Mouse (Mus musculus) heart, postnatal 0 days (tissue): ENCODE data around the gene Mllt1. TPM values are rescaled to one million over a fixed set of nuclear protein-coding genes. Genes with fewer than 3 reads are reported as not detected.

ENCODE experiments used
- ATAC-seq: fragments of 200-750 bp; cut with Nextera tagmentation; 2 replicates; pipeline ENCODE4 v1.8.0; 2017; ENCODE audit warnings: low read depth, moderate number of reproducible peaks, moderate library complexity; ENCODE audit not compliant: insufficient read depth
- DNase-seq: peaks from one replicate; pipeline ENCODE4 v3.0.0-alpha.2; 2016; ENCODE audit warnings: low spot score
- H3K27ac ChIP-seq: fragments of 300-500 bp; sonication (generic); 2 replicates; pipeline ENCODE4 v1.5.1; 2014; ENCODE audit warnings: low read depth, mild to moderate bottlenecking
- H3K27me3 ChIP-seq: fragments of 300-500 bp; sonication (generic); 2 replicates; pipeline ENCODE4 v1.6.1; 2014; ENCODE audit warnings: low read length, mixed read lengths; ENCODE audit not compliant: control insufficient read depth, insufficient read depth
- H3K36me3 ChIP-seq: fragments of 300-500 bp; sonication (generic); replicated peaks from 2 replicates; pipeline ENCODE4 v1.6.1; 2014; ENCODE audit warnings: low read length, mixed read lengths; ENCODE audit not compliant: control insufficient read depth, insufficient read depth
- H3K4me1 ChIP-seq: fragments of 300-500 bp; sonication (generic); 2 replicates; pipeline ENCODE4 v1.6.1; 2014; ENCODE audit warnings: antibody characterized with exemption; ENCODE audit not compliant: control insufficient read depth, insufficient read depth
- H3K4me2 ChIP-seq: fragments of 300-500 bp; sonication (generic); 2 replicates; pipeline ENCODE4 v1.6.1; 2014; ENCODE audit warnings: low read depth, mild to moderate bottlenecking, low read length, moderate library complexity
- H3K4me3 ChIP-seq: fragments of 300-500 bp; sonication (generic); 2 replicates; pipeline ENCODE4 v1.5.1; 2014; ENCODE audit warnings: low read depth, low read length
- H3K9ac ChIP-seq: fragments of 300-500 bp; sonication (generic); replicated peaks from 2 replicates; pipeline ENCODE4 v1.6.1; 2014; ENCODE audit warnings: low read depth, low read length, mixed read lengths
- H3K9me3 ChIP-seq: fragments of 300-500 bp; sonication (generic); replicated peaks from 2 replicates; pipeline ENCODE4 v1.6.1; 2016; ENCODE audit warnings: low read length; ENCODE audit not compliant: control insufficient read depth
- CTCF ChIP-seq: IDR thresholded peaks from 2 replicates; pipeline ENCODE4 v1.5.1; 2016; ENCODE audit warnings: antibody characterized with exemption, control low read depth, low read depth
- EP300 ChIP-seq: IDR thresholded peaks from 2 replicates; pipeline ENCODE4 v1.6.1; 2016; ENCODE audit warnings: antibody characterized with exemption, low read depth
- WGBS: fragments of 180-500 bp; shearing (Covaris S2); extraction: QIAGEN DNeasy Blood & Tissue Kit; methylation state at CpG from one replicate; pipeline ENCODE4 v1.1.7; 2014; 5-methylcytosine and 5-hydroxymethylcytosine counted together
- polyA plus RNA-seq: library from polyadenylated mRNA; unstranded; fragments of >200 nt; fragmentation: Nextera tagmentation; extraction: Ambion mirVana; gene quantifications from 2 replicates; pipeline ENCODE4 v1.2.1, GENCODE M21; 2015
- total RNA-seq: library from RNA; depleted of rRNA; stranded (reverse); fragments of >200 nt; gene quantifications from 2 replicates; pipeline ENCODE4 v1.2.3, GENCODE M21; 2014; ENCODE audit warnings: low replicate concordance

The Mllt1 gene
- total and polyA plus RNA-seq, 2 experiments from 2014 or later, result 15.3 to 29.8 TPM

GRCm38 (mm10) chr17:56874237-56874636, 61.0 kb downstream of the Mllt1 start, which contains the start of gene Acsbg2:
TSS of gene Acsbg2 (minus strand) at chr17:56874447.
- DNase-seq (no peak), ATAC-seq (no peak)
- no peak for TF ChIP-seq EP300
- TF ChIP-seq CTCF, result no peak
- Histone ChIP-seq H3K4me2 (no peak within 1 kb of the TSS), H3K27me3 (no peaks in the 10 kb centered on the region), H3K4me1 (no peaks in the 10 kb centered on the region), H3K36me3 (no peaks in the 10 kb centered on the region), H3K27ac (no peak within 1 kb of the TSS), H3K4me3 (no peak within 1 kb of the TSS), H3K9ac (no peak within 1 kb of the TSS), H3K9me3 (no peaks in the 10 kb centered on the region)
- WGBS, result 85% methylated on average over 2 of the region's 2 CpGs

- H3K27ac ChIP-seq, result no peak overlapping the region
- no peak overlapping the region for H3K4me3 ChIP-seq
- DNase-seq, result no peak
- H3K27me3 ChIP-seq, result no peaks in the 10 kb centered on the region
- H3K4me2 ChIP-seq, result no peak overlapping the region
- no peak for TF ChIP-seq EP300
- TF ChIP-seq CTCF, result no peak
- no peak for ATAC-seq
- no peak overlapping the region for H3K9ac ChIP-seq
- no peaks in the 10 kb centered on the region for H3K9me3 ChIP-seq
- WGBS, result 67% methylated on average over 7 of the region's 7 CpGs
- no peaks in the 10 kb centered on the region for H3K4me1 ChIP-seq
- no peaks in the 10 kb centered on the region for H3K36me3 ChIP-seq
Observed at GRCm38 (mm10) chr17:56872512-56872911, 62.7 kb downstream of the Mllt1 start.

- DNase-seq (no peak), ATAC-seq (no peak)
- H3K4me3 ChIP-seq, result no peak overlapping the region
- H3K27me3 ChIP-seq, result no peaks in the 10 kb centered on the region
- H3K36me3 ChIP-seq, result no peaks in the 10 kb centered on the region
- H3K4me2 ChIP-seq, result no peak overlapping the region
- H3K4me1 ChIP-seq, result no peaks in the 10 kb centered on the region
- H3K27ac ChIP-seq, result no peak overlapping the region
- H3K9me3 ChIP-seq, result peaks cover 6% of the 10 kb centered on the region; the same call in 1 of the 2 replicates
- TF ChIP-seq EP300, result no peak
- no peak for TF ChIP-seq CTCF
- no peak overlapping the region for H3K9ac ChIP-seq
- WGBS, result 63% methylated on average over 8 of the region's 8 CpGs
Observed at GRCm38 (mm10) chr17:56871767-56872166, 63.4 kb downstream of the Mllt1 start.

GRCm38 (mm10) chr17:56870287-56870953, 64.8 kb downstream of the Mllt1 start:
- no peak overlapping the region for H3K4me3 ChIP-seq
- H3K36me3 ChIP-seq, result no peaks in the 10 kb centered on the region
- H3K4me1 ChIP-seq, result no peaks in the 10 kb centered on the region
- H3K9me3 ChIP-seq, result peaks cover 6% of the 10 kb centered on the region; the same call in 1 of the 2 replicates
- DNase-seq (no peak), ATAC-seq (no peak)
- H3K4me2 ChIP-seq, result no peak overlapping the region
- no peak overlapping the region for H3K9ac ChIP-seq
- TF ChIP-seq CTCF (no peak), EP300 (no peak)
- no peaks in the 10 kb centered on the region for H3K27me3 ChIP-seq
- no peak overlapping the region for H3K27ac ChIP-seq
- 47% methylated on average over 15 of the region's 15 CpGs for WGBS

- no peak overlapping the region for H3K27ac ChIP-seq
- DNase-seq, result no peak
- peaks cover 6% of the 10 kb centered on the region; the same call in 1 of the 2 replicates for H3K9me3 ChIP-seq
- no peak overlapping the region for H3K9ac ChIP-seq
- WGBS, result 76% methylated on average over 9 of the region's 9 CpGs
- TF ChIP-seq EP300 (no peak), CTCF (no peak)
- no peak overlapping the region for H3K4me3 ChIP-seq
- H3K4me1 ChIP-seq, result no peaks in the 10 kb centered on the region
- H3K36me3 ChIP-seq, result no peaks in the 10 kb centered on the region
- no peaks in the 10 kb centered on the region for H3K27me3 ChIP-seq
- ATAC-seq, result no peak
- no peak overlapping the region for H3K4me2 ChIP-seq
Observed at GRCm38 (mm10) chr17:56869481-56869977, 65.7 kb downstream of the Mllt1 start.
